Mouse (Mus musculus) kidney, adult 9 months (tissue): Measurements from ENCODE around the gene Cela3a.
"Not testable (repeated sequence)": the region's sequence is repeated elsewhere in the genome, so short reads cannot be mapped to it uniquely, and the experiment has no call there.

Experiments
- DNase-seq: peaks from one replicate; pipeline ENCODE4 v3.0.0; 2022

Cela3a gene

DNA sequence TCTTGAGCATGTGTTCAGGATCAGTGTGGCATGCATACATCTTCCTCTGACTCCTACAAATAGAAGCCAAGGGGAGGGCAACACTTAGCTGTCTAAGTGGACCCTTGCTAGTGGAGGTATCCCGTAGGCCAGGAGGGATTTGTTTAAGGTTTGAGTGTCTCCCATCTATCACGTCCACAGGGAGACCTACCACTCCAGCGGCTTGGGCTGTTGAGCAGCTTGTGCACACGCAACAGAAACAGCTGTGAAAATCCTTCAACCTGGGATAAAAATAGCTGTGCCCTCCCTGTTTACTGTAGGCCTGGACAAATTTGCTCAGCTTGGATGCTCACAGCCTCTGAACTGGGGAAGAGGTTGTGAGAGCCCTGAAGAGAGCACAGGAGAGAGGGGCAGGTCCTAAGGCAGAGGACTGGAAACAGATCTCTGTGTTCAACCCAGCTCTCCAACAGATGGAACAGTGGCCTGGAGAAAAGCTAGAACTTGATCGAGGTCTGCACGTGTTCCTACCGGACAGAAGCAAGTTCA is 2.7 kb upstream of the Cela3a start:
- not testable (repeated sequence) for DNase-seq

DNA sequence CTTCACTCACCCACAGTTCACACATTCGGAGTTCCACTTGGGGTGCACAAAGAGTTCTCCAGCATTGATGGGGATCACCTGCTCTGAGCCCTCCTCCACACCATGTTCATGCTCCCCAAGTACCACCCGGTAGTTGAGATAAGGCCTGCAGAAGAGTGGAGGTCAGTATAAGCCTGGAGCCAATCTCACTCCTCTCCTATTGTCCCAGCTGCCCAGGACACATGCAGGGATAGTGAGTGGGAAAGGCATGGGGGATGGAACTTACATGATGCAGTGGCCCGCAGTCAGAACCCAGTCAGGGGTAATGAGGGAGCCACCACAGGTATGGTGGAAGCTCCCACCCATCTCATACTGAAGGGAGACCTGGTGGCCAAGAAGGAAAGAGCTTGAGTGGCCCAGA is 4.0 kb downstream of the Cela3a start:
- DNase-seq, result no peak

DNA sequence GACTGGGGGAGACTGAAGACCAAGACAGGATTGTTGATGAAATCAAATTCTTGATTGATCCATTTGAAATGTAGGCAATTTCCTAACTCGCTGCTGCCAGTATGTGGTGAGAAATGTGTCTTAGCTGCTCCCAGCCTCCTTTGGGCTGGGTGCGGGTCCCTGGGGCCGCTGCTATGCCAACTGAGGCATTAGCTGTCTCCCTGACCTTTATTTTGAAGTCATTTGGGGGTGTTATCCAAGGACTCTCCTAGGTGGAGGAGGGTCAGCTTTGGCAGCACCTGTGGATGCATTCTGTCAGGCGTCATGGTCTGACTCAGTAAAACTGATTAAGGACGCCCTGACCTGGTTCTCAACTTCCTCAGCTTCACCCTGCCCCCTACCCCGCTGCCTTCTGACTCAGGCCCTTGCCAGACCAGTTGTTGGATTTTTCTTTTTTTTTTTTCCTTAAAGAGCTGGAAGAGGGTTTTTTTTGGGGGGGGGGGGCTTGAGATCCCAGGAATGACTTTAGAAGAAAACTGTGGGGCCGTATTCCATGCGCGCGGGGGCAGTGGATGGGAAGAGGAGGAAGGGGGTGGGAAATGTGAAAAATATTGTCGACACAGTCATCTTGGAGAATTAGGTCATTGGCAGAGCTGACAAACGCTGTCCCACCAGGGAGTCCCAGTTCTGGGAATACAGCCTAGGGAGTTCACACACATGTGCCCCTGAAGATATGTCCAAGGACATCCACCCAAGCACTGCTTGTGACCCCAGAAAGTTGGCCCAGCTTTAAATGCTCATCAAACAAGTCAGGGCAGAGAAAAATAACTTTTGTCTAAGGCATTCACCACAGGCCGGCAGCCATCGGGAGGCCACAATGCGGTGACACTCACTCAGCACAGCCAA is 12.7 kb downstream of the Cela3a start:
- DNase-seq, result no peak

DNA sequence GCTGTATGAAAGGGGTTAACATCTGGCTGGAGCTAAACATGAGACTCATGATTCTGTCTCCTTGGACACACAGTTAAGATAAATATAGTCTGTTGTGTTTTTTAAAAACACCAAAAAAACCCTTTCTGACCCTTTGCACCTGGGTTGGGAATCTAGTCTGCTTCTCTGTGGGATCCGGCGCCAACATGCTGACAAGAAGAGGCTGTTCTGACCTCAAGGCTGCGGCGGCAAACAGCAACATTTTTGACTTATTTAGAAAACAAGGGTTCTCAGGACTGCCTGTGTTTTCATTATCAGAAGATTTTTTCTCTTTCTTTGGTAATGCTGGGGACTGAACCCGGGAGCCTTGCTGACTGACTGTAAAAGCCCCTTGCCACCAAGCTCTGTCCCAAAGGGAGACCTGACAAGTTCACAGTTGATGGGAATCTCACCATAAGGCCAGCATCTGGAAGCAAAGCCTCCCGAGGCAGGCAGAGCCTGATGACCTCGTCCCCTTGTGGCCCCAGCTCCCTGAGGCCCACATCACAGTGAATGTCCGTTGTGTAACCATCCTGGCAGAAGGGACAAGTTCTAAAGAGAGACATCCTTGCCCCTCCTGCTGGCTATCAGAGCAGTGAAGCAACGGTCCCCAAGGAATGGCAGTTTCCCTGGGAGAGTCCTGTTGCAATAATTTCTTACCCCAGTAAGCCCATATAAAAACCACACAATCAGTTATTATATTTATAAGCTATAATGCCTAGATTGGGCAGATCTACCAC is 16.0 kb downstream of the Cela3a start:
- DNase-seq, result no peak

DNA sequence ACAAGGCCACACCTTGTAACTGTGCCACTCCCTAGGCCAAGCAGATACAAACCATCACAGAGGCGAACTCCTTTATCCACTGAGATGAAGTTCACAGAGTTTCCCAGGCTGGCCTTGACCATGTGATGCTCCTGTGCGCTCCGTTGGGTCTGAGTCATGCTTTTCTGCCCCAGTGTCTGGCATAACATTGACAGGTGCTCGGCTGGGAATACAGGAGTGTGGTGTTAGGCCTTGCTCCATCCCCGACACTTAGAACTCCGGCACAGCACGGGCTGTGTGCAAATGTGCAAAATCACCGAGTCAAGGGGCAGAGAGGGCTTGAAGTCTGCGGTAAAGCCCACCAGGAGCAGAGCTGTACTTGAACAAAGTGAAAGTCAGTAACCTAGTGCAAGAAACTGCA is 16.7 kb downstream of the Cela3a start:
- no peak for DNase-seq

DNA sequence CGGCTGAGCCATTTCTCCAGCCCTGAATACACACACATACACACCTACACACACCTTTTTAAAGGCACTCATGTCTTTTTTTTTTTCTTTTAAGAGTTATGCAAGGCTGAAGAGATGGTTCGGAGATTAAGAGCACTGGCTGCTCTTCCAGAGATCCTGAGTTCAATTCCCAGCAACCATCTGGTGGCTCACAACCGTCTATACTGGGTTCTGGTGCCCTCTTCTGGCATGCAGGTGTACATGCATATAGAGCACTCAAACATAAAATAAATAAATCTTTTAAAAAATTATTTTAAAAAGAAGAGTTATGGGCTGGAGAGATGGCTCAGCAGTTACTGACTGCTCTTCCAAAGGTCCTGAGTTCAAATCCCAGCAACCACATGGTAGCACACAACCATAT is 18.3 kb downstream of the Cela3a start:
- no peak for DNase-seq

DNA sequence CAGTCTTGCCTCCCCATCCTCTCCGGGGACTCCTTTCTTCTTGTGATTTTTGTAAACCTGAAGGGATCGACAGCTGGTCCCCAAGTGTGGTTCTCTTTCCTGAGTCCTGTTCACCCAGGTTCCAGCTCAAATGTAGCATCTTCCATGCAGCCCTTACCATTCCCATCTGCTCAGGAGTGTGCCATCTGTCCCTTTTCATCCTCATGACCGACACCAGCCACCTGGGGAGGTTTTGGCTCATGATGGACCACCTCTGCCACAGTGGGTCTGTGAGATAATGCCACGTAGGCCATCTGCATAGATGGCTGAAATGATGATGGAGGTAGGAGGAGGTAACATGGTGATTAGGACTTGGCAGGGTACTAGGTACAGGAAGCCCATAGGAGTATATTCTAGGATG is 19.4 kb downstream of the Cela3a start:
- DNase-seq, result no peak

DNA sequence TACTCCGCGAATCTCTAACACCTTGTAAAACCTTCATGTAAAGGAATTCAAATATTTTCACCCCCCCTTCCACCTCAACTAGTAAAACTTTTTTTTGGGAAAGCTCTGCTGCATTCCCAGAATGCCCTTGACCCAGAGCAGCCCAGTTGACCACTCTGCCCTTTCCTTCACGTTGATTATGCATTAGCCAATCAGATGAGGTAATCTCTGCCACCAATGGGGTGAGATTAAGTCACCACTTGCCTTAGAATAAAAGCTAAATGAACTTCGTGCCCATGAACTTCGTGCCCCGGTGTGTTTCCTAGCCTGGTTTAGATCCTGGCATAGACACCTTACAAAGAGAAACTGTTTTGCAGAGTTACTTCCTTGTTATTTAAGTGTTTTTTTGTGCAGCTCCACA is 20.6 kb downstream of the Cela3a start:
- DNase-seq, result peak; percentile 83

DNA sequence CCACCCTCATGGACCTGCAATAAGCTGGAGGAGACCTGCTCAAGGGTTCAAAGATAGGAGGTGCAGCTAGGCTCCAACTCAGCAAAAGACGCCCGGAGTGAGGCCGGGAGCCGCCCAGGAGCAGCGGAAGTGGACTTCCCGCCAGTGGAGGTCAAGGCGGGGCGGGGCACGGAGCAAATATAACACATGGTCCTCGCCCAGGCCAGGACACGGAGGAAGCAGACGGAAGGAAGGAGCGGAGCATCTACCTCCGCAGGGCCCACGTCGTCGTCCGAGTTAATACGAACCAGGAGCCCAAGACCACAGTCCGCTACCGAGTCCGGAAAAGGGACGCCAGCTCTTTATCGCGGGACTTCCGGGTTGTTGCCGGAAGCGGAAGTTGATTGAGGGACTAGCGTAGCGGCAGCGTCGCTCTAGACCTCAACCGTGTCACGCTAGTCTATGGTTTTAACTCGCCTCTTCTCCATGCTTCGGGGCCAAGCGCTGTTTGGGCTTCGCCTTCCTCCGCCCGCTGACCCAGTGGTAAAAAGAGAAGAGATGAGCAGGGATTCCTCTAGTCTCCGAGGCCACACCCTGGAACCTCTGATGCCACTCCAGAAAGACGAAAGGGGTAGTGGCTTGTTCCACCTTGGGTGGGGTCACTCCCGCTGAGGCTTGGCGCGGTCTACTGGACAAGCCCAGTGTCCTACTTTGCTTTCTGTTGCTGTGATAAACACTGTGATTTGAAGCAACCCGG is 21.4 kb downstream of the Cela3a start:
- DNase-seq, result peak; percentile 90

DNA sequence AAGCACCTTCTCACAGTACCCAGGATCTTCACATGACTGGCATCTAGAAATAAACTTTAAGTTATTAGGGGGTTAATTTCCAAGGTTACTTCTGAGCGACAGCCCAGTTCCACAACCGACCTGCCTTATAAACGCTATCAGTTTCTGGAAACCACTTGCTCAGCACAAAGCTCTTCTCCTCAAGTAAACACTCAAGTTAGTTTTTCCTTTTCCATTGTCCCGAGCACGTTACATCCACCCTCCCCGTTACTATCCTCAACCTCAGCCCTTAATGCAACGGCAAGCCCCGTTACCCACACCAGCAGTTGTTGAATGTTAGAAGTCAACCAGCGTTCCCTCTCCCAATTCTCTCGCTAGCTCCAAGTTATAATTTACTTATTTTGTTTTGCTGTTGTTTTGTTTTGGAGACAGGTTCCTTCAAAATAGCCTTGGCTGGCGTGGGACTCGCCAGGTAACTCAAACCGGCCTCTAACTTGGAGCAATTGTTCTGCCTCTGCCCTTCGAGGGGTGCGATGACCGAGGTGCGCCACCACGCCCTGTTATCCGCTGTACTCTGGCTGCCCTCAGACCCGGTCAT is 22.0 kb downstream of the Cela3a start:
- no peak for DNase-seq

DNA sequence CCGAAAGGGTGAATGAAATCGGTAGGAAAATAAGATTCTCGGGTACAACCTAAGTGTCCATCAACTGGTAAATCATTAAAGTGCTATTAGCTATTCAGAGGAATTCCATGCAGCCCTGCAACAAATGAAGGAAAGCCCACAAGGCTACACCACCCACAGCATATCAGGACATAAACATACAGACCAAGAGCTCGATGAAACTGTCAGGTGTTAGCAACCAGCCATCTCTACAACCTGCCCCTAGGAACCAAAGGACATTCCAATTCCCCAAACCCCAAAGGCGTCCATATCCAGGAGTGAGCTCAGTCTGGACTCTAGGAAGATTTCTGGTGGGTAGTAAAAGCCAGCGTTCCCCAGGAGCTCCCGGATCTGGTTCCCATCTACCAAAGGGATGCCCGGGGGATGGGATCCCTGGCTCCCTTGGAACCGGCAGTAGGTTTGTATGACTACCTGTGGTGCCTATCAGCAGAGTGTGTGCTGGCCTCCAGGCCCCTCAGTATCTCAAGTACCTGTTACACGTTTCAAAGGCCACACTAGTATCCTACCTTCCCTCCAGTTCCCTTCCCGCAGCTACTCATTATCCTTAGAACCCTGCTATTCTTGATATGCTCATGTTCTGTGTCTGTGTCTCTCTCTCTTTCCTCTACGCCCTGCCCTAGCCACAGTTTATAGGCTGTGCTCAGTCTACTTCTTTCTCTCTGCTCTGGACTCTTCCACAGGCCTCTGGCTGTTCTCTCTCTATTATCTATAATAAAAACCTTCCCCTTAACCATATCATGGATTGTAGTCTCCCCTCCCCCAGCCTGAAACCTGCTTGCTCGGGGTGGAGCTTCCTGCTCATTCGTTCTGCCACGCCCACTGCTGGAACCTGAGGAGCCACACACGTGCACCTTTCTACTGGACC is 28.6 kb downstream of the Cela3a start:
- DNase-seq, result no peak

DNA sequence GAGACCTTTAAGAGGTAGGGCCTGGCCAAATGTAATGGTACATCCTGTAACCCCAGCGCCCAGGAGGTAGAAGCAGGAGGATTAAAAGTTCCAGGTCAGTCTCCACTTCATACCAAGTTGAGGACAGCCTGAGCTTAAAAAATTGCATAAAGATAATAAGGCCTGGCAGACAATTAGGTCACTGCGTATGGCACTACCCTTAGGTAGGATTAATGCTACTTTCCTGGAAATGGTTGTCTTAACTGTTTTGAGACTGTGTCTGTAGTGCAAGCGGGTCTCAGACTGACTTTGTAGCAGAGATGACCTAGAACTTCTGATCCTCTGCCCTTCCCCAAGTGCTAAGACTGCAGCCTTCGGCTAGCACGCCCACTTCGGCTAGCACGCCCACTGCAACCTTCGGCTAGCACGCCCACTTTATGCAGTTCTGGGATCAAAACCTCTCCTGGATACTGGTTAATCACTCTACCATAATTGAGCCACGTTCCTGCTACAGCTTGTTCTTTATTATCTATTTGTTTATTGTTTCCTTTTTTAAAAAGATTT is 29.8 kb downstream of the Cela3a start:
- no peak for DNase-seq

DNA sequence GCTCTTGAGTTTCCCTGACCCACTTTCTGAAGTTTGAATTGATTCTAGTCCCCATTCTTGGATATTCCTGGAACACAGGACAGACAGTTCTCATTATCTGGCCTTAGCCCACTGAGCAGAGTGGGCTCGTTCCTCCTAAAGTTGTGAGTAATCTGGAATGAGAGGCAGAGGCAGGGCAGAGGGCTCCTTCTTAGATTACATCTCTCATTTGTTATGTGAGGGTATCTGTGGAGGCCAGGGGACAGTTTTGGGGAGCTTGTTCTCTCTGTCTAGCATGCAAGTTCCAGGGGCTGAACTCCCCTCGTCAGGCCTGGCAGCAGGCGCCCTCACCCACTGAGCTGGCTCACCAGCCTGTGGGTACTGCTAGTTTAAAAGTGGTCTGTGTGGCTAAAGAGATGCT is 30.5 kb downstream of the Cela3a start:
- DNase-seq, result no peak

DNA sequence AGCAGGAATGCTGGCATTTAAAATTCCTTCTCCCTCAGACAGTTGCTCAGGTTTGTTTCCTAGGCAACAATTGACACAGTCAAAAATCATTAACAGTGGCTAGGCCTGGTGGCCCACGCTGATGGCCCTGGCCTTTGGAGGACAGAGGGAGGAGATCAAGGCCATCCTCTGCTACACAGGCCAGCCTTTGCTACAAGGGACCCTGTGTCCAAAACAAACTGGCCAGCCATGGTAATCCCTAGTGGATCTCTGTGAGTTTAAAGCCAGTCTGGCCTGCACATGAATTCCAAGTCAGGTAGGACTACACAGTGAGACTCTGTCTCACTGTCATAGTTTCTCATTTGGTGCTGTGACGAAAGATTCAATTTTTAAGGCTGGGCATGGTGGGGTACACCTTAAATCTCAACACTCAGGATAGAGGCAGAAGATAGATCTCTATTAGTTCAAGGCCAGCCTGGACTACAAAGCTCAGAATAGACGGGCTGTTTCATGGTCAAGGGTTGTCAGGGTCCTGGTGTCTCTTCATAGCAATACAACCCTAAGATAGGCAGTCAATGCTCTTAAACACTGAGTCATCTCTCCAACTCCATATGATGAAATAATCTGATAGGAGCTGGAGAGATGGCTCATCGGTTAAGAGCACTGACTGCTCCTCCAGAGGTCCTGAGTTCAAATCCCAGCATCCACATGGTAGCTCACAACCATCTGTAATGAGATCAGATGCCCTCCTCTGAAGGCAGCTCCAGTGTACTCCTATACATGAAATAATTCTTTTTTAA is 31.9 kb downstream of the Cela3a start:
- DNase-seq, result no peak

DNA sequence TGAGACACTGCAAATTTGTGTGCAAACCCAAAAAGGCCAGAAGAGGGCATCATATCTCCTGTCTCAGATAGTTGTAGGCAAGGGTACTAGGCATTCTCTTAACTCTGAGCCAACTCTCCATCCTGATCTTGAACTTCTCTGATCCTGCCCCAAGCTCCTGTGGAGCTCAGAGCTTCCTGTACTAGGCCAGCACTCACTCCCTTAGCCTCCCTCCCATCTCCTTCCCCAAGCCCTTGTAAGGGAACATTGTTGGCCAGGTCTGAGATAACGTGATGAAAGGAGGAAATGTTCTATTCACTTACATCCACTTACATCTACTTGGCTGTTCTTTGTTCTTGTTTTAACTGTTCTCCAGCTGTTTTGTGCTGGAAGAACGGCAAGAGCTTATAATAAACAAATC is 32.8 kb downstream of the Cela3a start:
- DNase-seq, result no peak

DNA sequence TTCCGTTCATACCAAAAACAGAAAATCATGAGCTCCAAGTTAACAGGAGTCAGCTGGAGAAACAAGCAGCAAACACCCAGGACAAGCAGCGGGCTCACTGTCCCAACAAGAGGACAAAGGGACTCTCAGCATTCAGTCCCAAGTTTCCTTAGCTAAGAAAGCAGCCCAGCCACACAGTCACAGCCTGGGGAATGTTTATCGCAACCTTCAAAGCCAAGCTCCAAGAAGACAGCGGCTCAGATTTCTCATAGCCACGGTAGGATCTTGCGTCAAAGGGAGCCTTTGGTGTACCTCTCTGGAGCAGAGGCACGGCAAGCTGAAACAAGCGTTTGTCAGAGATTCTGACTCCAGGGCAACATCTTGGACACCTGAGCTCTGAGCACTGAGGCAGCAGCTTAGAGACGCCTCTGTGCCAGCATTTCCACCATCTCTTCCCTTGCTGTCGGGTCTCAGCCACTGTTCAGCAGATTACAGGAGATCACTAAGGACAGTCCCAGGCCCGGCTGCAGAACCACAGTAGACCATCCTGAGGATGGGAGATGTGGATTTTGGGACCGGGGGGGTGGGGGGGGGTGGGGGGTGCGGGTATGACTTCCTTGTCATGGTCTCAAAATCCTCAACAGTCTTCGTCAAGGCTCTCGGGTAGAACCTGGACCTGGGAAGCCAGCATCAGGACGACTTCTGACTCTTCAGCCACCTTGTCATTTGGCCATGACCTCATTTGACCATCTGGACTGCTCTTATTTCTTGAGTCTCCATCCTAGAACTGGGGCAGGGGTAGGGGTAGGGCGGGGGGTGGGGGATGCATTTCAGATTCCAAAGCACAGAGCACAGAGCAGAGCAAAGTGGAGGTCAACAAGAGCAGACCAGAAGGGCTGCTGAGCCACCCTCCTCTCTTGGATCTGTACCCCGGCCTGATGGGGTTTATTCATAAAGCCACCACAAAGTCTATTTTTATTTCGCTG is 34.0 kb downstream of the Cela3a start:
- DNase-seq, result no peak

DNA sequence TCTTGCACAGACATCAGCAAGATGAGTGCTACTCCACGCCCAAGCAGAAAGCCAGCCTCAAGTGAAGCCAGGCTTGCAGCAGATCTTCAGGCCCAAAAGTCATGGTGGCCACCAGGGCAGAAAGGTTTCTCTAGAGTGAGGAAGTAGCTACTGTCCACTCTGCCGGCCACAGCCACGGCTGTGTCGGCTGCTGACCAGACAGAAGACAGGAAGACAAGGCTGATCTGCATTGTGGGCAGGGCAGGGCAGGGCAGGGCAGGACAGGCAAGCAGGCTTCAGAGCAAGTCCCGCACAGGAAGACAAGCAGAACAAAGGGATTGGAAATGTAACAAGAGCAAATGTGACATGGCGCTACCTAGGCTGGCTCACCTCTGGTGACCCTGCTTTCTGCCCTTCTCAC is 35.9 kb downstream of the Cela3a start:
- no peak for DNase-seq

DNA sequence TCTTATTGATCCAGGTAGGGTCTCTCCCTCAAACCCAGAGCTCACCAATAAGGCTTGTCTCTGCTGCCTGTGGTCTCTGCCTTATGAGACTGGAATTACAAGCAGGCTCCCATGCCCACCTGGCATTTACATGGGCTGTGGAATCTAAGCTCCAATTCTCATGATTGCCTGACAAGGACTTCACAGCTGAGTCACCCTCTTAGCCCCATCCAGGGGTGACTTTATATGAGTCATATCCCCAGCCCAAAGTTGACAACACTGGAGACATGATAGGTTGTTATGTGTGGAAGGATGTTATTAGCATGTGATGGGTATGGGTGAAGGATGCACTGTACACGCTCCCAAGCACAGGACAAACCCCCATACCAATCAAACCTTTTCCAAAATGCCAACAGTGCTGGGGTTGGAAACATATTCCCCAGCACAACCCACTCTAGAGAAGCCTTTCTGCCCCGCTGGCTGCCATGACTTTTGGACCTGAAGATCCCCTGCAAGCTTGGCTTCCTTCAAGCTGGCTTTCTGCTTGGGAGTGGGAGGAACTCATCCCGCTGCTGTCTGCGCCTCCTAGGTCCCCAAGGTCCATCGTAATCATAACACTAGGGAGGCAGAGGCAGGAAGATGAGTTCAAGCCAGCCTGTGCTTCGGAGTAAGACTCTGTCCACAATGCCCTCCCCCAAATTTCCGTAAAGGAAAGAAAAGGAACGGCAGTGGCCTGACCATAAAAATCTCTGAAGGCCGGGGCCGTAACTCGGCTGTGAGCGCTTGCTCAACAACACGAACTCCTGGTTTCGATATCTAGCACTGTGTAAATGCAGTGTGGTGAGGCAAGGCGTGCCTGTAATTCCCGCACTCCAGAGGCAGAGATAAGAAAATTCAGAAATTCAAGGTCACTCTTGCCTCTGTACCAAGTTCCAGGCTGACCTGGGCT is 37.7 kb downstream of the Cela3a start:
- DNase-seq, result no peak
